Comparison of ENCODE assay signal across 34 mouse cellular contexts in the genomic region with DNA sequence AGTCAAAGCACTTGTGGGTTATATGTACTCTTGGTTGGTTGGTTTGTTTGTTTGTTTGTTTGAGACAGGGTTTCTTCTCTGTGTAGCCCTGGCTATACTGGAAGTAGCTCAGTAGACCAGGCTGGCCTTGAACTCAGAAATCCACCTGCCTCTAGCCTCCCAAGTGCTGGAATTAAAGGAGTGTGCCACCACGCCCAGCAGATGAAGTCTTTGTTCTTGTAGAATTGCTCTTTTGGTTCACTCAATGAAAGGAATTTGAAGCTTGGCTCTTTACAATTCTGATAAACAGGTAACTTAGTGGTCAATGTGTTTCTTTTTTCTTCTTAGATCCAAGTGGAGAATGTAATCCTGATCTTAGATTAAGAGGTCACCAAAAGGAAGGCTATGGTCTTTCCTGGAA.
"Had no signal": no experiment of that assay in that cellular context is flagged by ENCODE, and none has a peak within 500 bp of the region (broad histone marks: within the 10 kb centered on the region; RNA-seq: fewer than 3 reads in every experiment).

No protein-coding gene starts in this region.

- H3K4me1 ChIP-seq: heart, embryonic 10.5 days; heart, embryonic 12.5 days; heart, embryonic 15.5 days; hindbrain, embryonic 10.5 days; hindbrain, embryonic 12.5 days; hindbrain, embryonic 13.5 days; hindbrain, embryonic 15.5 days; intestine, embryonic 15.5 days; kidney, embryonic 15.5 days had no signal

- H3K4me2 ChIP-seq: heart, embryonic 11.5 days; heart, embryonic 12.5 days; heart, embryonic 13.5 days; heart, embryonic 15.5 days; hindbrain, embryonic 12.5 days; hindbrain, embryonic 13.5 days; hindbrain, embryonic 14.5 days; hindbrain, embryonic 15.5 days; intestine, embryonic 15.5 days; kidney, embryonic 15.5 days had no signal

- H3K9me3 ChIP-seq: heart, embryonic 10.5 days; heart, embryonic 12.5 days; heart, embryonic 13.5 days; heart, embryonic 15.5 days; hindbrain, embryonic 10.5 days; hindbrain, embryonic 12.5 days; hindbrain, embryonic 13.5 days; hindbrain, embryonic 15.5 days; intestine, embryonic 15.5 days; kidney, embryonic 15.5 days had no signal

- ATAC-seq: hindbrain, embryonic 16.5 days; hindbrain, postnatal 0 days; inflammation-experienced regulatory T-cells, adult 6 months; intestine, embryonic 15.5 days; intestine, embryonic 16.5 days; intestine, postnatal 0 days had no signal

- H3K27me3 ChIP-seq: heart, embryonic 12.5 days; heart, embryonic 13.5 days; heart, embryonic 15.5 days; hindbrain, embryonic 12.5 days; hindbrain, embryonic 13.5 days; hindbrain, embryonic 15.5 days; intestine, embryonic 15.5 days had no signal

- H3K36me3 ChIP-seq: intestine, embryonic 15.5 days had no signal

- H3K27ac ChIP-seq: heart, embryonic 10.5 days; heart, embryonic 13.5 days; heart, embryonic 15.5 days; hindbrain, embryonic 10.5 days; hindbrain, embryonic 12.5 days; hindbrain, embryonic 13.5 days; hindbrain, embryonic 14.5 days; hindbrain, embryonic 15.5 days; hindbrain, postnatal 0 days; intestine, embryonic 15.5 days; kidney, embryonic 15.5 days; kidney, postnatal 0 days; layer of hippocampus, adult 2 months had no signal

- H3K4me3 ChIP-seq: heart, embryonic 10.5 days; heart, embryonic 12.5 days; heart, embryonic 13.5 days; heart, embryonic 15.5 days; hindbrain, embryonic 10.5 days; hindbrain, embryonic 12.5 days; hindbrain, embryonic 13.5 days; hindbrain, embryonic 15.5 days; intestine, embryonic 15.5 days; kidney, embryonic 15.5 days; layer of hippocampus, adult 2 months had no signal

- H3K9ac ChIP-seq: heart, embryonic 12.5 days; heart, embryonic 13.5 days; heart, embryonic 15.5 days; hindbrain, embryonic 12.5 days; hindbrain, embryonic 13.5 days; hindbrain, embryonic 14.5 days; hindbrain, embryonic 15.5 days; intestine, embryonic 15.5 days; kidney, embryonic 15.5 days had no signal

- DNase-seq: heart, postnatal 14 days; heart, postnatal 36 days; heart, postnatal 4 days; kidney, adult 11 months; kidney, adult 18-20 months; kidney, adult 2 months; kidney, adult 8-10 months; kidney, adult 9 months; kidney, postnatal 10 days; kidney, postnatal 14 days; kidney, postnatal 25 days; kidney, postnatal 36 days; kidney, postnatal 4 days; layer of hippocampus, adult 9-11 months; layer of hippocampus, postnatal 36 days had no signal
